Mouse (Mus musculus) lung, postnatal 25 days (tissue): ENCODE data around the gene Dalrd3.
"Not testable (repeated sequence)": the region's sequence is repeated elsewhere in the genome, so short reads cannot be mapped to it uniquely, and the experiment has no call there.

Experiments used
- DNase-seq: peaks from one replicate; pipeline ENCODE4 v3.0.0; 2022; ENCODE audit warnings: low spot score

Dalrd3 gene

DNA sequence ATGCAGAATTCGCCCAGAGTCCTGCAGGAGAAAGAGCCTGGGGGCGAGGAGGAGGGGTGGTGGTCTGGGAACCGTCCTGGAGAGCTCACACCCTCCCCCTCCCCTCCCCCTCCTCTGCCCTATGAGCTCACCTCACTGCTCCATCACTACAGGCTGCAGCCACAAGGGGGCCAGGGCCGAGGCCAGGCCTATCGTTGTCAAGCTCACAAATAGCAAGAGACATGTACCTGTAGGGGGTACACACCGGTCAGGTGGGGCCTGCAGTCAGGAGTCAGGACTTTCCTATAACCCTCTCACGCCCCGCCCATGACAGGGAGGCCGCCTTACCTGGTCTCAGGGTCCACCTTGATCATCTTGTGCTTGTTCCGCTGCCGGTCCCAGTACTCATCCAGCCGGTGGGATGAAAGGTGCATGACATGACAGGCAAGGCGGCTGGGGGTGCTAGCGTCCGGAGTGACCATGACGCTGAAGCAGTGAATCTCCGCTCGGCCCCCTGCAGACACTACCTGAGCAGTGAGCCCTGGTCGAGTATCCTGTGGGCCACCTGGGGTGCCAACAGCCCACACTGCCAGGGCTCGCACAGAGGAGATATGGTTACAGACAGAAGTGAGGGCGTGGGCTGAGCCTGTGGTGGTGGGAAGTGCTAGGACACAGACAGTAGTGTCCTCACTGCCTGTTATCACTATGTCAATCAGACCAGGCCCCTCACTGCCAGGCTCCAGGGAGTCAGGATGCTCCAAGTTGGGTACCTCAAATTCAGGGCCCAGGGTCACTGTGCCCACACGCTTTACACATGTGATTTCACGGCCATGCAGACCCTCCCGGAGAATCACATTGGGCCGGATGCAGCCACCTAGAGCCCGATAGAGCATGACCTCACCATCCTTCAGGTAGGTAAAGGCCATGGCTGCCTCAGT lies 4.3 kb downstream of the Dalrd3 start:
- DNase-seq, result peak; percentile 27

DNA sequence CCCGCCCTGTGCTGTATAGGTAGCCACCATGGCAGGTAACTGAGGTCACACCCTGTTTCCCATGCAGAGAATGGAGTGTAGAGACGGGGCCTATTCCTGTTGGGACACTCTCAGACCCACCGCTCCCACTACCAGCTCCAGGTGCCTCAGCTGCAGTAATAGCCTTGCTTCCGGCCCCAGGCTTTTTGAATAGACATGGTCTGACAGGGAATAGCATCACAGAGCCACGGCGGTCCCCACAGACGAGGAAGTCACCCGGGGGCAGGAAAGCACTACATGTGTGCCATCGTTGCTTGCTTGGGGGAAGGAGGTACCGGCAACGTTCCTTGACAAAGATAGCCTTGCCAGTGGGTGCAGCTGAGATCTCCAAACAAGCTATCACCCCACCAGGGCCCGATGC lies 5.2 kb downstream of the Dalrd3 start:
- no peak for DNase-seq

DNA sequence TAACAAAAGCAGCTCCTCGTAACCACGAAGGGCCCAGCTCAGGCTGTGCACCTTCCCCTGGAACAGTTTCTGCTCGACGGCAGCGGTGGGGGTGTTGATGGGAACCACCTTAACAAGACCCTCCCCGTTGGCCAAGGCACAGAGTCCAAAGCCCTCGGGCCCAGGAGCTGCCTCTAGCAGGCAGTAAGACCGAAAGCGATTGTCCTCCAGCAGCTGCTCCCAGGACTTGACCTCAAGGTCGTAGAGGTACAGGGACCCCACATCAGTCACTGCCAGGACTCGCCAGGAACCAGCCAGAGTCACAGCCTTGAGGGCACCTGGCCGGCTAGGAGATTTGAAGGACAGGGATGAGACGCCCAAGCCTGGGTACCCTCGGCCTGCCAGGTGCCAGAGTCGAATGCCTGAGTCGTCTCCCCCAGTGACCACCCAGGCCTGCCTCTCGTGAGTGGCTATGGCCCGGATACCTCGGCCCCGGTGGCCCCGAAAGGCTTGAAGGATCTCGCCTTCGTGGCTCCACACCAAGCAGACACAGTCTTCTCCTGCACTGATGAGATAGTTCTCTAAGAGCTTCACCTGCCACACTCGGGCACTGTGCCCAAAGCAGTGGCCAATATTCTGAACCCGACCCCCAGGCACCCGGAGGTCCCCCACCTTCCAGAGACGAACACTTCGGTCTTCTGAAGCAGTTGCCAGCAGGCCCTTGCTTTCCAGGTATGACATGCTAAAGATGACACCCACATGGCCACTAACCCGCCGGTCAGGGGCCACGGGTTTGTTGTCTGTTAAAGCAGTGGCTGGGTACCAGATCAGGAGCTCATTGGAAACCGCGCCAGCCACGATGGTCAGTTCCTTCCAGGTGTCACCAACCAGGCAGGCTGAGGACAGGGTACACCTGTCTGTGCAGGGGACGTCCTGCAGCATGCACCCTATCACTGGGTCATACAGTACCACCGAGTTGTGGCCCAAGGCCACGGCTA lies 5.9 kb downstream of the Dalrd3 start:
- no peak for DNase-seq

DNA sequence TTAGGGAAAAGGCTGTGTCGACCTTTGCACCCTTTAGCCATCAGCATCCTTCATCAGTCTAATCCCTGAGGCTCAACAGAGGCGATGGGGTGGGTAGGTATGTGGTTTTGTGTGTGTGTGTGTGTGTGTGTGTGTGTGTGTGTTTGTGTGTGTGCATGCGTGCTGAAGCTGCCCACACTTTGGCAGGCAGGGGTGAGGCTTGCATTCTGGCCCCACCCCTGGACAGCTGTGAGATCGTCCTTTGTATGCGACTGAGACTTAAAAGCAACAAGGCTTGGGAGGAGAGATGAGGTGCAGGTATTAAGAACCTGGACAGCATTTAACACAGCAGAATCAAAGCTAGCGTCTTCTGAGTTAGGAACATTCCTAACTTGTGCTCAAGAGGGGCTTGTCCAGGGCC lies 7.3 kb downstream of the Dalrd3 start:
- no peak for DNase-seq

DNA sequence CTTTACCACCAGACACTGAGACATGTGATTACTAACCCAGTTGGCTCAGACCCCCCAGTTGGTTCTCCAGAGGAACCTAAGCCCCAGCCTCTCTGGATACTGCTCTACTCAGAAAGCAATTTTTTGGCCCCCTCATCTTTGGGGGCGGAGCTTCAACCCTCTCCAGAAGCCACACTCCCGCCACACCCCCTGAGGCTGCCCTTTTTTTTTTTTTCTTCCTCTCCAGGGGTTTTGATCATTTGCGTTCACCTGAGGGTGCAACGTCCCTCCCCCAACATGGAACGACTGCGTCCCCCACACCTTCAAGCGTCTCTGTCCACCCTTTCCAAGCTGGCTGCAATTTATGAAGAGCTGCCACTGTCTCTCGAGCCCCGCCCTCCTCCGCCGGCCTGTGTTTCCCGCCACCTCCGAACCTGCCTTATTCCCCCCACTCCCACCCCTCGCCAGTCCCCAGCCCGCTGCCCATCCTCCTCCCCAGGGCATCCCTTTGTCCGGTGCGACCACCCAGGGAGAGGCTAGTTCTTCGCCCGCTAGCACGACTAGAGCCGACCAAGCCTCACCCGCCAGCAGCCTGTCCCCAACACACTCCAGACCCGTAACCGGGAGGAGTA lies 8.4 kb downstream of the Dalrd3 start:
- DNase-seq, result peak; percentile 54

DNA sequence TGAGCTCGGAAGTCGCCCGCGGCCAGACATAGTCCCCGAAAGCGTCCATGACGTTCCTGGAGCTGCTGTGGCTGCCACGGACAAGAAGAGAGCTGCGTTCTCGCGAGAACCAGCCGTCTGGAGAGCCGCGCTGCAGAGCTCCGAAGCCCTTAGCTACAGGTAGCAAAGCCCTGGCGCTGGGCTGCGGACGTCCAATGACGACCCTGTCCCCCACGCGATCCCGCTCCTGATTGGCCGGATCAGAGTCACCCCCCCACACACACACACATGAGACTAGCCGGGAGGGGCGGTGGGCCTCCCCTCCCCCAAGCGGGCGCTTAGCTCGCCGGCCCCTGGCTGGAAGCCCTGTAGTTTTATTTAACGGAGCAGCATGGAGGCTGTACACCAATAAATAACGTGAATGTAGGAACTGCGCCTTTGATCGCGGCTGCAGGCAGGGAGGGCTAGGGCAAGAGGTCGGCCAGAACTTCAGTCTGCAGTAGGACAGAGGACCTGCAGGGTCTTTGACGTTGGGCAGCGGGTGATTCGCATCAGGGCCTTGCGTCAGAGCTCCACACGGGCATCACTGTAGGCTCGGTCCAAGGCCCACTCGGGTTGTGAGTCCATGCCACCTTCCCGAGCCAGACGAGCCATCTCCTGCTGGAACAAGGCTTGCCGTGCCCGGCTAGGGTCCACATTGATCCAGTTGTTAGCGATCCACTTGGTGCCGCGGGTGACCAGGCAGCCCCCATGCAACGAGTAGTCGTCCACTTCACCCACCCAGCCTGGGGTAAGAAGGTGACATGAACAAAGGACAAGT lies 9.1 kb downstream of the Dalrd3 start, which contains the start of gene Wdr6:
Wdr6 (minus strand) TSS at position 195 of the 799 bp plus-strand sequence.
- DNase-seq, result peak; percentile 96

DNA sequence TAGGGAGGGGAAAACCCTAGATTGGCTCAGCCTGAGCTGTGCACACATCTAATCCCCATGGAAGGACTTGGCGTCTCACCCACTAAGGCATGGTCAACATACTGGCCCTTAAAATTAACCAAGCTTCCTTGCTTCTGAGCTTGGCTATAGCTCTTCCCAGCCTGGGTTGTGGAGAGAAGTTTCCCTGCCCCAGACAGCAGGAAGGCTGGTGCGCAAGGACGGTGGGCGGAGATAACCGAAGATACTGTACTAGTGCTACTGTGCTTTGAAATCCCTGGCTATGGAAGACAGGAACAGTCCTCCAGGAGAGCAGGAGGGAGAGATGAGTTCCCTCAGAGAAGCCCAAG lies 9.6 kb downstream of the Dalrd3 start:
- DNase-seq, result no peak

DNA sequence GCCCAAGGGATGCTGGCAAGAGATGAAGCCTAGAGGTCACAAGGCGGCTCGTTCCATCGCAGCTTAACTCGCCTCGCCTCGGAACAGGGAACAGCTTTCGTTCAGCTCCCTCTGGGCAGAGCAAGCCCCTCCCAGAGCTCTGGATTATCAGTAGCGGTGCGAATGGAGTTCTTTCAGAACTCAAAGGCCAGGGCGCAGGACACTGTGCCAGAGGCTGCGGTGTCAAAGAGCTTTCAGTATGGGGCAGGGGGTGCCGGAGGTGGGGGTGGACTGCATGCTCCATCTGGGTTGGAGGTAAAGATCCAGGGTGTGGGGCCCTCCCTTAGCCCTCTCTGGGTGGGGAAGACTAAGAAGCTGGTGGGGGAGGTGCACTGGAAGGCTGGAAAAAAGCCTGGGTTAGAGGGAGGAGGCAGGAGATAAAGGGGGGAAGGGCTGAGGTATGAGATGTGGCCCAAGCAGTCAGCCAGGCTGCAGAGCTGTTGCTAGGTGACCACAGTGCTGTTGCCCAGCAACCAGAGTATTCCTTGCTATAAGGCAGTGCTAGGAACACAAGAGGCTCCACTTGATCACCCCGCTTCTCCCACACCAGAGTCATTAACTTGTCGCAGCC lies 18.0 kb downstream of the Dalrd3 start:
- peak; percentile 62 for DNase-seq

DNA sequence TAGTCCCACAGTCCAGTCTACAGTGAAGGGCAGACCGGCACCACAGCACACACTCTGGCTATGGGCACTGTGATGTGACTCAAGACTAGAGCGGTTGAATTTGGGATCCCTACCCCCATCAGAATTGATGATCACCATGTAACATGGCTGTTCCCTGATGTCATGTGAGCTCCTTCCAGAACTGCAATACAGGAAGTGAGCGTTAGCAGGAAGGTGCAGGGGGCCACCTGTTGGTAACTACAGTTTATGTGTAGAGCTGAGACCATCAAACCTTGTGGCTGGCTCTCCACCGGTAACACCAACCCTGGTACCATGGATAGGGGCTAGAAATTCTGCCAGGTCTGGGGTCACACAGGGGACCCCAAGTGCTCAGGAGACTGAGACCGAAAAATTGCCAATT lies 19.5 kb downstream of the Dalrd3 start:
- DNase-seq, result no peak

DNA sequence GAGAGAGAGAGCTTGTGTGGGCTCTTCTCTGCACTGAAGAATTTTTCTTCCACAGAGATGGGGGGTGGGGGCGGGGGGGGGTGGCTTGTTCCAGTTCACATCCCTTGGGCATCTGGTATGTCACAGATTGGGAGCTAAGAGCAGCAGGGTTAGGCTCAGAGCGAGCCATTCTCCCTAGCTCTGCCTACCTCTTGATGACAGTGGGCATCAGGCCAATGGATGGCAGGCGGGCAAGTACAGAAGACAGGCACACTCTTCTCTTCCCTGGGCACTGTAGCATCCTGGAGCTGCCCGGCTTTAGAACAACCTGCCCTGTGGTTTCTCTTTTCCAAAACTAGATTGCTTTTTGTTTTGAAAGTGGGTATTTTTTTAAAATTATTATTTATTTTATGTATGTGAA lies 21.8 kb downstream of the Dalrd3 start:
- no peak for DNase-seq

DNA sequence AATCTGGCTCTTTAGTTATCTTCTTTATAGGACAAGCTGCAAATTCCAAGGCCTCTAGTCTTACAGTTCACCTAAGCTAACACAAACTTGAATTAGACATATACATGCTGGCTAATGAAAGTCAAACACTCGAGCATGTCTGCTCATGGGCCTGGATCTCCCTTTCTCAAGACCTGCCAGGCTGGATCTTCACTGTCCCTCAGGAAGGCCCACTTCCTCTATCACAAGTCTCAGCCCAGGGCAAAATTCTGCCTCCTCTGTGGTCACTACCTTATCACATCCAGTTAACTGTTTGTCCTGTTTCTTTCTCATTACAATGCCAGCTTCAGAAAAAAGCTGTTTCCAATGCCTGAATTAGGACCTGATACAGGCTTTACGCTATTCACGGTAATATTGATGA lies 24.7 kb downstream of the Dalrd3 start:
- no peak for DNase-seq

DNA sequence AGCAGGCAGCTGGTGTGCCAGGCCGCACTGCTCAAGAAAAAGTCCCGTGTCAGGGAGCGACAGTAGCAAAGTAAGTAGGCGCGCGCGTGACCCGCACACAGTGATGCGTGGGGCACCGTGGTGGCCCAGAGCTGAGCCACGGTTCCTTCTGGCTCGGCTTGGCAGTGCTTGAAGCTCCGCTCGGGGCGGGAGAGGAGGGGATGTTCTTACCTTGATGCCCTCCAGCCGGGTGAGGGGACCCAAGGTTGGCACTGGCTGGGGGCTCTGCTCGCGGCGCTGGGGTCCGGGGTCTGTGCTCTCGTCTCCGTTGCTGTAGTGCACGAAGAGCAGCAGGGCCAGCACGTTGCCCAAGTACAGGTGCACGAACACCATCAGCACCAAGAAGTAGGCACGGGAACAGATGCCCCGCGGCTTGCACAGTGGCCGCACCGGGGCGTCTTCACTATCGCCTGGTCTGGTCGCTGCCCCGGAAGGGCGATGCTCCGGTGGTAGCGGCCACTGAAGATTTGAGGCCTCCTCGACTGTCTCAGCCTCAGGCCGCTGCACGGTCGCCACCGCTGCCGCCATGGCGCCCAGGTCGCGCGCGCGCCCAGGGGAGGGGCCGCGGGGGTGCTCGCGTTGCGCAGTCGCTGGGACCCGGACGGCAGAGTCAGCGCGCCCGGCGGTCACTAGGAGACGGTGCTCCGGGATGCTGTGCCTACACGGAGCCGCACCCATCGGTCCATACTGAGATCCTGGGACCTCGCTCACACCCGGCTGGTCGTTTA lies 27.5 kb downstream of the Dalrd3 start, which contains the start of gene P4htm:
P4htm (minus strand) TSS at position 670 of the 767 bp plus-strand sequence.
- peak; percentile 64 for DNase-seq

DNA sequence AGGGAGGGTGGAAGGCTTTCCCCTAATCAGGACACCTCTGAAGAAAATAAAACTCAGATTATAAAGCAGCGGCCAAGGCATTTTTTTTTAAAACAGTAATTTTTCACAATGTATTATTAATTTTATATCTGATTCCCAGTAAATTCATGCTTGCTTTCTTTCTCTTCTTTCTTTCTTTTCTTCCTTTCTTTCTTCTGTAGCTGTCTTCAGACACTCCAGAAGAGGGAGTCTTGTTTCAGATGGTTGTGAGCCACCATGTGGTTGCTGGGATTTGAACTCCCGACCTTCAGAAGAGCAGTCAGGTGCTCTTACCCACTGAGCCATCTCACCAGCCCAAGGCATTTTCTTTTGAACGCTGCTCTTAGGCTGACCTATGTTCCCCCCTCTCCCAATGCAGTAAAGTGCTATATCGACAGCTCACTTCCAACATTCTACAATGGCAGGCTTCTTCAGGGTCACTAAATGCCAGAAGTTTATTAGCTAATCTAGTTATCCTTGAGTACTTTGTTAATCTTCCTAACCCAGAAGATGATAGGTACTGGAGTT lies 29.4 kb downstream of the Dalrd3 start:
- DNase-seq, result no peak

DNA sequence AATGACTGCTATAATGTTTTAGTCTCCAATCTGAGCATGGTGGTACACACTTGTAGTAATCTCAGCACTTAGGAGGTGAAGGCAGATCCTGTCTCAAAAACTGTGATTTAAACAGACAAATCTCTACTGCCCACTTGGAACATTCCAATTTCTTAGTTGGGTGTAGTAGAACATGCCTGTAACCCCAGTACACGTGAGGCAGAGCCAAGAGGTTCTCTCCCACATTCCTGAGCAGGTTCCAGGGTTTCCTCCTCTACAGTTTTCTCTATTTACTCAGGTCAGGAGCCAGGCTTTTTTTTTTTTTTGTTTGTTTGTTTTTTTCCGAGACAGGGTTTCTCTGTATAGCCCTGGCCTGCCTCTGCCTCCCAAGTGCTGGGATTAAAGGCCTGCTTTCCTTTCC lies 30.3 kb downstream of the Dalrd3 start:
- DNase-seq, result peak; percentile 66

DNA sequence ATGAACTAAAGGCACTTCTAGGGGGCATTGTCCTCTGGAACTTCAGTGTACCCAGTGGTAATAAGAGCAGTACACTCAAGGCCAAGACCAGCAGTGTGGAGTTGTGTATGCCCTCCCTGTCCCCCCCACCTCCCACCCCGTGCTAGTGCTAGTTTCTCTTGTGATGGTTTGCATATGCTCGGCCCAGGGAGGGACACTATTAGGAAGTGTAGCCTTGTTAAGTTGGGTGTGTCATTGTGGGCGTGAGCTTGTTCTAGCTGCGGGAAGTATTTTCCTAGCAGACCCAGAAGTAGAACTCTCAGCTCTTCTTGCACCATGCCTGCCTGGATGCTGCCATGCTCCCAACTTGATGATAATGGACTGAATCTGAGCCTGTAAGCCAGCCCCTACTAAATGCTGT lies 32.3 kb downstream of the Dalrd3 start:
- no peak for DNase-seq

DNA sequence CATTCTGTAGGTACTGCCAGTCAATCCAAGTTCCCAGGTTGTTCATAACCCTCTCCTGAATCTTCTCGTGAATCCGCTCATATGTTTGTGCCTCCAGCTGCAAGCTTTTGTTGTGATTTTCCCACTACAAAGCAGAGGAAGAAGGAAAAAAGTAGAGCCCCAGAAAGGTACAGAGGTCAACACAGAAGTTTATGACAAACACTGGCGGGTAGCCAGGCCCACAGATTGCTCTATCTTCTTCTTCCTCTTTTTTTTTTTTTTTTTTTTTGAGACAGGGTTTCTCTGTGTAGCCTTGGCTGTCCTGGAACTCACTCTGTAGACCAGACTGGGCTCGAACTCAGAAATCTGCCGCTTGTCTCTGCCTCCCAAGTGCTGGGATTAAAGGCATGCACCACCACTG lies 38.2 kb downstream of the Dalrd3 start:
- not testable (repeated sequence) for DNase-seq

DNA sequence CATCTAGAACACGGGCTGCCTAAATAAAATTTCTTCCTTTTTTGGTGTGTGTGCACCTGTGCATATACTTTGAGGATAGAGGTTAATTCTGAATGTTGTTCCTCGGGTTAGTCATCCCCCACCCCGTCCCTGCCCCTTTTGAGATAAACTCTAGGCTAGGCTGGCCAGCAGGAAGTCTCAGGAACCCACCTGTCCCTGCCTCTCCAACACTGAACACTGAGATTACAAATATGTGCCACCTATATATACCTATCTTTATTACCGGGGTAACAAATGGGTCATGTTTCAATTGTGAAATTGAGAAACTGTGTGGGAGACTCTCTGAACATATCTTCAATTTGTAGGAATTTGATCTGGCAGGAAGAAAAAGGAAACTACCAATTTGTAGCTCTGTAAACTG lies 39.2 kb downstream of the Dalrd3 start:
- DNase-seq, result no peak

DNA sequence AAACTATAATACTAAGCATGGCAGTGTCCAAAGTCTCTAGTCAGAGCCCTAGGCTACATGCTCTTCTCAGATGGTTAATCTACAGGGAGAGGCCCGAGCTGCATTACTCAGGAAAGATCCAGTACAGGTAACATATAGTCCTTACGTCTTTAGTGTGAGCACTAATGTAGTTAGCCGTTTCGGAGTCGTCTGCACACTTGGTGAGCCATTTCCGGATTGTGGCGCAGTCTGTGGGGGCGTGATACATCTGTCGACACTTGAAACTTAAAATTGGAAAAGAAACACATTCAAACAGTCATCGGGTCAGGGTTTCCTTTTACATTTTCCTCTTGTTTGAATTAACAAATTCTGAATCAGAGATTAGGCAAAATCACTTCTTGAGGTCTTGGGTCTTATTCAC lies 41.8 kb downstream of the Dalrd3 start:
- no peak for DNase-seq

DNA sequence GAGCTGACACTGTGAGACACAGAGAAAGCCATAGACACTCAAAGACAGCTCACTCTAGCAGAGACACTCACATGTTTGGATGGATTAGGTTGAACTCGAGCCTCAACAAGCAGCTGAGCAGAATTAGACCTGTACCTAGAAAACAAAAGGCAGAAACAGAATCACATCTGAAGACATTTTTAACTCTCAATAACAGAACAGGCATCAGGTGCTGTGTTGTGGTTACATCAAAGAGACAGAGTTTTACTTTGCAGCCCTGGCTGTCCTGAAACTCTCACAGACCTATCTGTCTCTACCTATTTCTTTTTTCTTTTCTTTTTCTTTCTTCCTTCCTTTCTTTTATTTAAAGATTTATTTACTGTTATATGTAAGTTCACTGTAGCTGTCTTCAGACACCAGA lies 47.6 kb downstream of the Dalrd3 start:
- no peak for DNase-seq
